Mouse (Mus musculus): ENCODE measurements around the gene Syt1. TPM values are rescaled to one million over a fixed set of nuclear protein-coding genes. Genes with fewer than 3 reads are reported as not detected.

Gene Syt1
- polyA plus RNA-seq, 1 experiment from 2014 or later = 3.3 TPM

- WGBS = 89% methylated on average over 4 of the region's 4 CpGs
These were observed 353.9 kb downstream of the Syt1 start for GRCm38 (mm10) chr10:108656898-108657297.

DNA sequence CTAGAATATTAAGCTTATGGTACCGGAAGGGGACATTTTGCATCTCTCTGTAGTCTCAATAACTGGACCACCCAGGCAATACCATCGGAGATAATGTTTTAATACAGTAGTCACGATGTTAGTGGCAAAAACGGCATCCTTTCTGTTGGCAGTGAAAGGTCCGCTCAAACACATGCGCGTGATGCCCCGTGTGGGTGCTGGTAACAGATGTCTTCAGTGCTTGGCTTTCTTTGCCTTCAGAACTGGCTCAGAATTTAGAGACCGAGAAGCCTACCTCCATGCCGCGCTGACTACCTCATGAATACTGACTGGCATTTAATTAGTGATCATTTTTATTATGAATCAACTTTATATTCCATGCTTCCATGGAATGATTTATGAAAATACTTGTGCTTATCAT lies 355.7 kb downstream of the Syt1 start:
- H3K27me3 ChIP-seq (replicated peaks; ENCODE audit: low read depth, poor library complexity, severe bottlenecking) = no peaks in the 10 kb centered on the region
- DNase-seq (ENCODE audit: low spot score) = no peak
- WGBS = 95% methylated on average over 11 of the region's 11 CpGs

More at GRCm38 (mm10) chr10:108656898-108657297, 353.9 kb downstream of the Syt1 start:
- no peak overlapping the region for H3K27ac ChIP-seq (replicated peaks)
- H3K4me1 ChIP-seq = no peaks in the 10 kb centered on the region
- H3K36me3 ChIP-seq (replicated peaks) = no peaks in the 10 kb centered on the region
- no peaks in the 10 kb centered on the region for H3K27me3 ChIP-seq (replicated peaks; ENCODE audit: low read depth, poor library complexity, severe bottlenecking)
- no peak overlapping the region for H3K4me3 ChIP-seq
- no peaks in the 10 kb centered on the region for H3K9me3 ChIP-seq
- no peak for DNase-seq (ENCODE audit: low spot score)

GRCm38 (mm10) chr10:108652831-108653230 lies 358.0 kb downstream of the Syt1 start:
- no peaks in the 10 kb centered on the region for H3K9me3 ChIP-seq
- no peaks in the 10 kb centered on the region for H3K36me3 ChIP-seq (replicated peaks)
- no peak for DNase-seq (ENCODE audit: low spot score)
- H3K27ac ChIP-seq (replicated peaks) = no peak overlapping the region
- H3K4me1 ChIP-seq = no peaks in the 10 kb centered on the region
- H3K27me3 ChIP-seq (replicated peaks; ENCODE audit: low read depth, poor library complexity, severe bottlenecking) = no peaks in the 10 kb centered on the region
- 78% methylated on average over 8 of the region's 8 CpGs for WGBS
- H3K4me3 ChIP-seq = no peak overlapping the region

More for the DNA sequence above, 355.7 kb downstream of the Syt1 start:
- Histone ChIP-seq H3K4me1 (no peaks in the 10 kb centered on the region), H3K4me3 (no peak overlapping the region), H3K36me3 (replicated peaks) (no peaks in the 10 kb centered on the region), H3K27ac (replicated peaks) (no peak overlapping the region), H3K9me3 (no peaks in the 10 kb centered on the region)

- no peak overlapping the region for H3K27ac ChIP-seq (replicated peaks)
- no peaks in the 10 kb centered on the region for H3K36me3 ChIP-seq (replicated peaks)
- H3K27me3 ChIP-seq (replicated peaks; ENCODE audit: low read depth, poor library complexity, severe bottlenecking) = no peaks in the 10 kb centered on the region
- H3K4me3 ChIP-seq = no peak overlapping the region
- no peaks in the 10 kb centered on the region for H3K9me3 ChIP-seq
- no peaks in the 10 kb centered on the region for H3K4me1 ChIP-seq
- no peak for DNase-seq (ENCODE audit: low spot score)
- WGBS = 80% methylated on average over 8 of the region's 8 CpGs
These were observed 358.7 kb downstream of the Syt1 start for GRCm38 (mm10) chr10:108652066-108652465.

DNA sequence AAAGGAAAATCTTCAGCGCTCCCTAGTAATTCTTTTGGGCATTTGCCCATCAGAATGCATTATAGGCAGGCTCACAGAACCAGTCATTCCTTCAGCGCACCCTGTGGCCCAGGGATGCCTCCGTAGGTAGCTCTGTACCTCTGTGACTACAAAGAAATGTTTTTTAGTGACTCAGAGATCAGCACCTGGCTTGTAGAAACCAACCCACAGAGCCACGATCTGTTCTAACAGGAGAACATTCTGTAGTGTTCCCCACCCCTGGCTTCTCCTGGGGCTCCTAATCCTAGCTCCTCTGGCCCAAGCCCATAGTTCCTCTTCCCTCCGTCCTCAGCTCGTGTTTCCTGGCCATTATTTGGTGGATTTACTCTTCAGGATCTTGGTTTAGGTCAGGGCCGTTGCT lies 361.6 kb downstream of the Syt1 start:
- Histone ChIP-seq H3K27me3 (replicated peaks; ENCODE audit: low read depth, poor library complexity, severe bottlenecking) (no peaks in the 10 kb centered on the region), H3K27ac (replicated peaks) (no peak overlapping the region), H3K4me1 (no peaks in the 10 kb centered on the region), H3K4me3 (no peak overlapping the region), H3K9me3 (no peaks in the 10 kb centered on the region), H3K36me3 (replicated peaks) (no peaks in the 10 kb centered on the region)
- WGBS = 82% methylated on average over 7 of the region's 7 CpGs
- no peak for DNase-seq (ENCODE audit: low spot score)

- Histone ChIP-seq H3K27me3 (replicated peaks; ENCODE audit: low read depth, poor library complexity, severe bottlenecking) (no peaks in the 10 kb centered on the region), H3K27ac (replicated peaks) (no peak overlapping the region), H3K4me3 (no peak overlapping the region), H3K4me1 (no peaks in the 10 kb centered on the region), H3K36me3 (replicated peaks) (no peaks in the 10 kb centered on the region), H3K9me3 (no peaks in the 10 kb centered on the region)
- 80% methylated on average over 5 of the region's 5 CpGs for WGBS
- DNase-seq (ENCODE audit: low spot score) = no peak
These were observed 366.9 kb downstream of the Syt1 start for GRCm38 (mm10) chr10:108643915-108644314.

GRCm38 (mm10) chr10:108638095-108638494 lies 372.7 kb downstream of the Syt1 start:
- WGBS = 65% methylated on average over 5 of the region's 5 CpGs
- Histone ChIP-seq H3K9me3 (no peaks in the 10 kb centered on the region), H3K36me3 (replicated peaks) (no peaks in the 10 kb centered on the region), H3K4me3 (no peak overlapping the region), H3K27ac (replicated peaks) (no peak overlapping the region), H3K27me3 (replicated peaks; ENCODE audit: low read depth, poor library complexity, severe bottlenecking) (no peaks in the 10 kb centered on the region), H3K4me1 (no peaks in the 10 kb centered on the region)
- DNase-seq (ENCODE audit: low spot score) = no peak

- H3K4me3 ChIP-seq = no peak overlapping the region
- 86% methylated on average over 7 of the region's 7 CpGs for WGBS
- H3K4me1 ChIP-seq = no peaks in the 10 kb centered on the region
- H3K9me3 ChIP-seq = no peaks in the 10 kb centered on the region
- no peaks in the 10 kb centered on the region for H3K27me3 ChIP-seq (replicated peaks; ENCODE audit: low read depth, poor library complexity, severe bottlenecking)
- no peaks in the 10 kb centered on the region for H3K36me3 ChIP-seq (replicated peaks)
- DNase-seq (ENCODE audit: low spot score) = no peak
- no peak overlapping the region for H3K27ac ChIP-seq (replicated peaks)
These were observed 374.7 kb downstream of the Syt1 start for GRCm38 (mm10) chr10:108636086-108636485.

GRCm38 (mm10) chr10:108635616-108636015 lies 375.2 kb downstream of the Syt1 start:
- no peaks in the 10 kb centered on the region for H3K4me1 ChIP-seq
- no peaks in the 10 kb centered on the region for H3K27me3 ChIP-seq (replicated peaks; ENCODE audit: low read depth, poor library complexity, severe bottlenecking)
- no peaks in the 10 kb centered on the region for H3K9me3 ChIP-seq
- WGBS = 83% methylated on average over 4 of the region's 4 CpGs
- no peak overlapping the region for H3K27ac ChIP-seq (replicated peaks)
- DNase-seq (ENCODE audit: low spot score) = no peak
- no peaks in the 10 kb centered on the region for H3K36me3 ChIP-seq (replicated peaks)
- no peak overlapping the region for H3K4me3 ChIP-seq

DNA sequence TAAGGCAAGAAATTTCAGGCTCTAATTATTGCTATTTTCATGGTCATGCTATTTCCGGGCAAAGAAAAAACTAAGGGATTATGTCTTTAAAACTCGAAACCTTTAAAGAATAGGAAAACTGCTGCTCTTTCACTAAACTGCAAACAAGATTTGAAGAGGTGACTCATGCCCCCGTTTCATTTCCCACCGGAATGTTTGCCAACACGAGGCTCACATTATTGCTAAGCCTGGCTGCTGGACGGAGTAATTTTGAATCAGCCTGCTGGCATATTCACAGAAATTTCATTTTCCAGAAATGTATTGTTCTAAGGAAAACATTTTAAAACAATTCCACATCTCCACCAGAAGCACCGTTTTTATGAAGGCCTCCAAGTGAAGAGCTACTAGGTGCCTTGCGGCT lies 379.9 kb downstream of the Syt1 start:
- Histone ChIP-seq H3K4me3 (no peak overlapping the region), H3K9me3 (peaks cover 5% of the 10 kb centered on the region; the same call in 1 of the 2 replicates), H3K27me3 (replicated peaks; ENCODE audit: low read depth, poor library complexity, severe bottlenecking) (no peaks in the 10 kb centered on the region), H3K4me1 (no peaks in the 10 kb centered on the region), H3K36me3 (replicated peaks) (no peaks in the 10 kb centered on the region), H3K27ac (replicated peaks) (no peak overlapping the region)
- DNase-seq (ENCODE audit: low spot score) = no peak
- 90% methylated on average over 8 of the region's 8 CpGs for WGBS

DNA sequence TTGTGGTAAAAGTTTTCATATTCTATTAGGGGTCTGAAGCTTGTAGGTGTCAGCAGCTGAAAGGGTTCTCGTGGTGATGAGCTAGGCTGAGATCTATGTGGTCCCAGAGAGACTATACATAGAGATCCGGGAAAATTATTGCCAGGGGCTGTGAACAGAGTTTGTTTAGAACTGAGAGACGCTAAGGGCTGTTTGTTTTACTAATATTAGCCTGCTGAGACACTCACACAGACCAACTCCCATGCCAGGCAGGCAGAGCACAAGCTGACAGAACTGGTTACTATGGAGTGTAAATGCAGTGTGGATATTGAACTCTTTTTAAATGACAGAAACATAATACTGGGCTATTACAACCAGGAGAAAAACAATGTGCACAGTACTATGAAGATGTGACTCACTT lies 384.4 kb downstream of the Syt1 start:
- Histone ChIP-seq H3K27ac (replicated peaks) (no peak overlapping the region), H3K36me3 (replicated peaks) (no peaks in the 10 kb centered on the region), H3K27me3 (replicated peaks; ENCODE audit: low read depth, poor library complexity, severe bottlenecking) (no peaks in the 10 kb centered on the region), H3K9me3 (peaks cover 5% of the 10 kb centered on the region; the same call in 1 of the 2 replicates), H3K4me1 (no peaks in the 10 kb centered on the region), H3K4me3 (no peak overlapping the region)
- DNase-seq (ENCODE audit: low spot score) = no peak
- 53% methylated on average over 3 of the region's 3 CpGs for WGBS

DNA sequence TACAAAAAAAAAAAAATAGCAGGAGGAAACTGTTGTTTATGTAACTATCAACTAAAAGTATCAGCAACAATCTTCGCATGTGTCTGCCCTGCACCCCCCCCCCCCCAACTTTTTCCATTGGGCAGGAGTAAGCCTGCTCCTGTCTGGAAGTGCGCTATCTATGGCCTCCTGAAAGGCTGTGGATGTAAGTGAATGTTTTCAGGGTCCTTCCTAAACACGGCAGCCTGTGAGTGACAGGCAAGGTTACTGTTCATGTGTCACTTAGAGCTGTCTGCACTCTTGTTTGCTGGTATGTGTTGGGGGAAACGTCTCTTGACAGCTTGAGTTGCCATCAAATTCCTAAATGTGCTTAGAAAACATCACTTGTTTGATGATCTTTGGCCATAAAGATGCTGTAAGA lies 387.8 kb downstream of the Syt1 start:
- Histone ChIP-seq H3K4me1 (no peaks in the 10 kb centered on the region), H3K4me3 (no peak overlapping the region), H3K9me3 (no peaks in the 10 kb centered on the region), H3K27ac (replicated peaks) (no peak overlapping the region), H3K36me3 (replicated peaks) (no peaks in the 10 kb centered on the region), H3K27me3 (replicated peaks; ENCODE audit: low read depth, poor library complexity, severe bottlenecking) (no peaks in the 10 kb centered on the region)
- WGBS = 71% methylated on average over 4 of the region's 4 CpGs
- DNase-seq (ENCODE audit: low spot score) = no peak

- no peak overlapping the region for H3K4me3 ChIP-seq
These were observed 390.9 kb downstream of the Syt1 start for GRCm38 (mm10) chr10:108619861-108620260.

DNA sequence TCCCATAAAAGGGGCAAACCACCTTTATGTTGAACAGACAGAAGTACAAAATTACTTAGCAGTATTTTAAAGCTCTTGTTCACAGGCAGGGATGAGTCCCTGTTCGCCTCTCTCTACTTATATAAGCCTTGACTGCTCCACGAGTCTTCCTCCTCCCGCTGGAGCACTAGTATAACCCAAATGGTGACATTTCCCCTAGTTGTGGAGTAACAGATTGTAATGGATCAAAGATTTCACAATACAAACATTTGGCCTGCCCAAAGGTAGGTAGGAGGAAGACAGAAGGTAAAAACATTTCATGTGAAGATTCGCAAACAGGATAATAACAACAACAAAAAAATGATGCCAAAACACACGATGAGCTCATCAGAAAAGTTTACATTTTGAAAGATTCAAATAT lies 391.6 kb downstream of the Syt1 start:
- Histone ChIP-seq H3K4me1 (no peaks in the 10 kb centered on the region), H3K27me3 (replicated peaks; ENCODE audit: low read depth, poor library complexity, severe bottlenecking) (no peaks in the 10 kb centered on the region), H3K9me3 (no peaks in the 10 kb centered on the region), H3K36me3 (replicated peaks) (no peaks in the 10 kb centered on the region), H3K4me3 (no peak overlapping the region), H3K27ac (replicated peaks) (no peak overlapping the region)
- DNase-seq (ENCODE audit: low spot score) = no peak
- 91% methylated on average over 5 of the region's 5 CpGs for whole genome bisulfite sequencing

More at GRCm38 (mm10) chr10:108619861-108620260, 390.9 kb downstream of the Syt1 start:
- Histone ChIP-seq H3K9me3 (no peaks in the 10 kb centered on the region), H3K27me3 (replicated peaks; ENCODE audit: low read depth, poor library complexity, severe bottlenecking) (no peaks in the 10 kb centered on the region), H3K27ac (replicated peaks) (no peak overlapping the region), H3K36me3 (replicated peaks) (no peaks in the 10 kb centered on the region), H3K4me1 (no peaks in the 10 kb centered on the region)
- 91% methylated on average over 5 of the region's 5 CpGs for WGBS
- DNase-seq (ENCODE audit: low spot score) = no peak

Data from embryonic facial prominence, embryonic 10.5 days (tissue).